Mouse (Mus musculus) myocyte (in vitro differentiated cells): ENCODE data around the gene Bgn.

Source experiments
- CEBPB ChIP-seq: IDR thresholded peaks from 2 replicates; pipeline ENCODE4 v1.6.1; 2011; ENCODE audit warnings: mild to moderate bottlenecking, moderate library complexity; ENCODE audit not compliant: poor library complexity, insufficient read depth, severe bottlenecking
- E2F4 ChIP-seq: IDR thresholded peaks from one replicate; pipeline ENCODE4 v1.6.1; 2011; ENCODE audit warnings: mild to moderate bottlenecking, control low read depth, moderate library complexity; ENCODE audit not compliant: insufficient read depth
- MAX ChIP-seq: IDR thresholded peaks from one replicate; pipeline ENCODE4 v1.6.1; 2011; ENCODE audit warnings: low read depth, mild to moderate bottlenecking, control low read depth
- MYOD1 ChIP-seq, 3 experiments: IDR thresholded peaks; one replicate each; pipeline ENCODE4 v1.6.1; 2011; ENCODE audit warnings: control low read depth in 2 of 3, low read depth in 2 of 3, mild to moderate bottlenecking in 2 of 3, moderate library complexity in 1 of 3; ENCODE audit not compliant: insufficient read length in 2 of 3, control insufficient read depth in 1 of 3
- MYOG ChIP-seq, 3 experiments: IDR thresholded peaks; one replicate each; pipeline ENCODE4 v1.6.1; 2011; ENCODE audit warnings: control low read depth in 2 of 3, low read depth in 2 of 3, mild to moderate bottlenecking in 2 of 3; ENCODE audit not compliant: insufficient read length in 2 of 3, control insufficient read depth in 1 of 3, insufficient read depth in 1 of 3
- POLR2A ChIP-seq: IDR thresholded peaks from one replicate; pipeline ENCODE4 v1.6.1; 2011; ENCODE audit warnings: low read depth, mild to moderate bottlenecking, control low read depth, moderate library complexity; ENCODE audit not compliant: insufficient read length
- POLR2AphosphoS2 ChIP-seq: IDR thresholded peaks from one replicate; pipeline ENCODE4 v1.6.1; 2011; ENCODE audit warnings: low read depth, control low read depth; ENCODE audit not compliant: insufficient read length
- REST ChIP-seq: IDR thresholded peaks from one replicate; pipeline ENCODE4 v1.6.1; 2011; ENCODE audit warnings: mild to moderate bottlenecking, control low read depth, moderate library complexity; ENCODE audit not compliant: insufficient read depth, insufficient read length
- SRF ChIP-seq: IDR thresholded peaks from one replicate; pipeline ENCODE4 v1.6.1; 2011; ENCODE audit warnings: low read depth; ENCODE audit not compliant: control insufficient read depth, insufficient read length
- TCF12 ChIP-seq: IDR thresholded peaks from one replicate; pipeline ENCODE4 v1.6.1; 2011; ENCODE audit warnings: mild to moderate bottlenecking, control low read depth; ENCODE audit not compliant: poor library complexity, insufficient read depth, severe bottlenecking
- TCF3 ChIP-seq: IDR thresholded peaks from one replicate; pipeline ENCODE4 v1.6.1; 2011; ENCODE audit warnings: low read depth, control low read depth; ENCODE audit not compliant: insufficient read length
- USF1 ChIP-seq: IDR thresholded peaks from one replicate; pipeline ENCODE4 v1.6.1; 2011; ENCODE audit warnings: low read depth, mild to moderate bottlenecking, control low read depth, moderate library complexity

DNA sequence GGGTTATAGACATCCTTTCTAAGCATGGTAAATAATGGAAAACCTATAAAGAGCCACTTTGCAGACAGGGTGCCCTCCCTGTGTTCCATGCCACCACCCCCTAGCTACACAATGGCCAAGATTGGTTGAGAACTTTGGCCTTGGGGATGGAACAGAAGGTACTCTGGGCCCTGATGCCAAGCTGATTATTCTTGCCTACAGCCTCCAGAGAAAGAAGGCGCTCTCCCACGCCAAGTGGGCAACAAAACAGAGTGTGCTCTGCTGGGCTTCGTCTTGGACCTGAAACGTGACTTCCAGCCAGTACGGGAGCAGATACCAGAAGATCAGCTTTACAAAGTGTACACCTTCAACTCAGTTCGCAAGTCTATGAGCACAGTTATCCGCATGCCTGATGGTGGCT is 54.5 kb downstream of the Bgn start:
- TF ChIP-seq POLR2A (no peak), POLR2AphosphoS2 (no peak), MAX (no peak), MYOD1 (IDR thresholded peaks at IDR 0.05; ENCODE audit: control insufficient read depth in 1 of 3, insufficient read length in 2 of 3, low read depth in 2 of 3) (no peak), USF1 (no peak), E2F4 (no peak), TCF12 (no peak), CEBPB (no peak), MYOG (IDR thresholded peaks at IDR 0.05; ENCODE audit: control insufficient read depth in 1 of 3, insufficient read depth in 1 of 3, insufficient read length in 2 of 3, low read depth in 2 of 3) (no peak), REST (no peak), TCF3 (no peak), SRF (no peak)
